Mouse (Mus musculus): Measurements from ENCODE around the gene Olfr857. TPM values are rescaled to one million over a fixed set of nuclear protein-coding genes. Genes with fewer than 3 reads are reported as not detected.

Olfr857 gene
- total RNA-seq (2012; rRNA removed) (not detected in 2 replicates), total RNA-seq (2014; rRNA removed) (not detected in 2 replicates), polyA plus RNA-seq (2012; ENCODE audit: insufficient read length, low read depth) (not detected in 2 replicates)

DNA sequence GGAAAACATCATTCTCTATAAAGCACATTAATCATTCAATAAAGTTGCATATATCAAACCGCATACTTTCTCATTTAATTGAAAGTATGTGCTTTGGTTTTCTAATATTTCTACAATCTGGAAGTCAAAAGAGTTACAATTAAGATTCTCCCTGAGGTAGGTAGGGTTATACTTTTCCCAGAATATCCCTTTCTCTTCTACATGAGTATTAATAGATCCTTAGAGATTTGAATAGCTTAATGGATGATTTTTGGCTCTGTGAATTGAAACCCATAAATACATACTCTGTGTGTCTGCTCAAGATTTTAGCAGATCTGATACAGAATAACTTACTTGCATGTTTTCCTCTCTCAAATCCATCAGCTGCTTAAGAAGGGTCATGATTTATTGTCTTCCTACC lies at the start of gene Olfr857:
TSS of gene Olfr857 (plus strand) at position 301 of the 400 bp plus-strand sequence.
- in situ Hi-C loops (cut with MboI; ENCODE audit: low pct_ligation_motif_present, low pct_unique_long_range_greater_than_20kb, low sequenced_read_pairs) (no loop called here), dilution Hi-C loops (cut with MboI; ENCODE audit: extremely low pct_ligation_motif_present, extremely low pct_unique_long_range_greater_than_20kb, low sequenced_read_pairs) (no loop called here)
- Histone ChIP-seq H3K27ac (ENCODE audit: insufficient read depth, low read depth) (no peak within 1 kb of the TSS), H3K4me2 (ENCODE audit: insufficient read depth, low read depth, poor library complexity, severe bottlenecking) (no peak within 1 kb of the TSS), H3K4me3 (replicated peaks in 1 of 3; ENCODE audit: low read depth in 2 of 3, low read length in 2 of 3, poor library complexity in 1 of 3) (no peak within 1 kb of the TSS), H3K9ac (ENCODE audit: insufficient read depth, low read depth) (no peak within 1 kb of the TSS), H3K9me3 (replicated peaks; ENCODE audit: low read length) (no peaks in the 10 kb centered on the region), H3K4me1 (ENCODE audit: control insufficient read depth in 1 of 2, insufficient read depth in 2 of 2) (no peaks in the 10 kb centered on the region), H3K79me2 (replicated peaks; ENCODE audit: control insufficient read depth, extremely low read depth, insufficient read depth, poor library complexity, severe bottlenecking) (no peaks in the 10 kb centered on the region), H3K27me3 (replicated peaks) (no peaks in the 10 kb centered on the region), H3K36me3 (replicated peaks in 1 of 2; ENCODE audit: control insufficient read depth in 1 of 2, insufficient read depth in 1 of 2, low read length in 1 of 2) (no peaks in the 10 kb centered on the region)
- TF ChIP-seq BHLHE40 (IDR thresholded peaks at IDR 0.05; ENCODE audit: low read depth, low read length): no peak
- no peak for TF ChIP-seq MXI1 (IDR thresholded peaks at IDR 0.05; ENCODE audit: low read depth, low read length)
- no peak for TF ChIP-seq ELF1 (IDR thresholded peaks at IDR 0.05; ENCODE audit: low read depth, low read length)
- no peak for TF ChIP-seq SIN3A (IDR thresholded peaks at IDR 0.05; ENCODE audit: low read length)
- no peak for TF ChIP-seq MYC (IDR thresholded peaks at IDR 0.05; ENCODE audit: low read depth, low read length)
- no peak for TF ChIP-seq USF2 (conservative IDR thresholded peaks at IDR 0.05; ENCODE audit: low read depth, low read length)
- TF ChIP-seq MAFK (IDR thresholded peaks at IDR 0.05; ENCODE audit: insufficient replicate concordance, low read length): no peak
- no peak for TF ChIP-seq JUND (conservative IDR thresholded peaks at IDR 0.05; ENCODE audit: low read depth, low read length)
- TF ChIP-seq ZKSCAN1 (IDR thresholded peaks at IDR 0.05; ENCODE audit: borderline replicate concordance, low read depth, low read length): no peak
- no peak for TF ChIP-seq TCF12 (IDR thresholded peaks at IDR 0.05; ENCODE audit: low read depth, low read length)
- TF ChIP-seq MAZ (IDR thresholded peaks at IDR 0.05; ENCODE audit: low read depth, low read length): no peak
- no peak for TF ChIP-seq RCOR1 (conservative IDR thresholded peaks at IDR 0.05; ENCODE audit: low read depth, low read length)
- no peak for TF ChIP-seq POLR2A (IDR thresholded peaks at IDR 0.05; ENCODE audit: low read depth, low read length)
- TF ChIP-seq CHD1 (IDR thresholded peaks at IDR 0.05; ENCODE audit: low read depth, low read length): no peak
- TF ChIP-seq E2F4 (IDR thresholded peaks at IDR 0.05; ENCODE audit: insufficient replicate concordance, low read depth, low read length): no peak
- TF ChIP-seq SMC3 (IDR thresholded peaks at IDR 0.05; ENCODE audit: low read depth, low read length): no peak
- TF ChIP-seq USF1 (IDR thresholded peaks at IDR 0.05; ENCODE audit: low read depth, low read length): no peak
- no peak for TF ChIP-seq PAX5 (IDR thresholded peaks at IDR 0.05; ENCODE audit: low read length)
- no peak for TF ChIP-seq HCFC1 (IDR thresholded peaks at IDR 0.05; ENCODE audit: low read depth, low read length)
- DNase-seq (ENCODE audit: extremely low read depth): no peak

DNA sequence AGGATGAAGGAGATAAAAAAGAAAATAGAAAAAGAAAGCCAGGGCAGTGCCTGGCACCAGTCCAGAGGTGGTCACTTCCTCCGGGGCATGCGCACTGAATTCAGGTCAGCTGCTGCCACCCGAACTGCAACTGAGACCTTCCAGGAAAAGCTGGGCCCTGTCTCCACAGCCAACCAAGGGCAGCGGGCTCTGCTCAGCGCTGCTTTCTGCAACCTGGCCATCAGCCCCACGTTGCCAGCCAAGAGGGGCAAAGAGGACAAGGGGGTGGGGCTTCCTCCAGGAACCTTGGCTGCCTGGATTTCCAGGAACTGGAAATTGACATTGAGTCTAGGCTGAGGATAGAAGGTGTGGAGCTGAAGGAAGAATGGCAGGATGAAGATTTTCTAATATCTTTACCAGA lies 19.0 kb upstream of the Olfr857 start:
- H3K9me3 ChIP-seq (replicated peaks; ENCODE audit: low read length): no peaks in the 10 kb centered on the region
- no peak overlapping the region for H3K27ac ChIP-seq (ENCODE audit: insufficient read depth, low read depth)
- no peak overlapping the region for H3K9ac ChIP-seq (ENCODE audit: insufficient read depth, low read depth)
- H3K4me3 ChIP-seq (replicated peaks in 1 of 3; ENCODE audit: low read depth in 2 of 3, low read length in 2 of 3, poor library complexity in 1 of 3): no peak overlapping the region
- H3K79me2 ChIP-seq (replicated peaks; ENCODE audit: control insufficient read depth, extremely low read depth, insufficient read depth, poor library complexity, severe bottlenecking): no peaks in the 10 kb centered on the region
- dilution Hi-C loops (cut with MboI; ENCODE audit: extremely low pct_ligation_motif_present, extremely low pct_unique_long_range_greater_than_20kb, low sequenced_read_pairs): no loop called here
- in situ Hi-C loops (cut with MboI; ENCODE audit: low pct_ligation_motif_present, low pct_unique_long_range_greater_than_20kb, low sequenced_read_pairs): no loop called here
- H3K36me3 ChIP-seq (replicated peaks in 1 of 2; ENCODE audit: control insufficient read depth in 1 of 2, insufficient read depth in 1 of 2, low read length in 1 of 2): no peaks in the 10 kb centered on the region
- no peaks in the 10 kb centered on the region for H3K27me3 ChIP-seq (replicated peaks)
- no peaks in the 10 kb centered on the region for H3K4me1 ChIP-seq (ENCODE audit: control insufficient read depth in 1 of 2, insufficient read depth in 2 of 2)
- TF ChIP-seq HCFC1 (IDR thresholded peaks at IDR 0.05; ENCODE audit: low read depth, low read length): no peak
- no peak for TF ChIP-seq MAFK (IDR thresholded peaks at IDR 0.05; ENCODE audit: insufficient replicate concordance, low read length)
- no peak for TF ChIP-seq TCF12 (IDR thresholded peaks at IDR 0.05; ENCODE audit: low read depth, low read length)
- no peak for TF ChIP-seq CTCF (conservative IDR thresholded peaks at IDR 0.05 in 1 of 2, IDR thresholded peaks at IDR 0.05 in 1 of 2; ENCODE audit: low read depth in 2 of 2, low read length in 2 of 2)
- no peak for TF ChIP-seq NELFE (IDR thresholded peaks at IDR 0.05; ENCODE audit: low read depth, low read length)
- no peak for TF ChIP-seq ETS1 (conservative IDR thresholded peaks at IDR 0.05; ENCODE audit: low read depth, low read length)
- TF ChIP-seq USF2 (conservative IDR thresholded peaks at IDR 0.05; ENCODE audit: low read depth, low read length): no peak
- no peak for TF ChIP-seq JUND (conservative IDR thresholded peaks at IDR 0.05; ENCODE audit: low read depth, low read length)
- TF ChIP-seq NRF1 (IDR thresholded peaks at IDR 0.05; ENCODE audit: low read depth, low read length): no peak
- no peak for TF ChIP-seq JUN (IDR thresholded peaks at IDR 0.05; ENCODE audit: insufficient read depth, low read depth, low read length)
- no peak for TF ChIP-seq IRF4 (IDR thresholded peaks at IDR 0.05; ENCODE audit: low read depth, low read length)
- no peak for TF ChIP-seq EP300 (IDR thresholded peaks at IDR 0.05; ENCODE audit: low read length)
- TF ChIP-seq MYC (IDR thresholded peaks at IDR 0.05; ENCODE audit: low read depth, low read length): no peak
- TF ChIP-seq MXI1 (IDR thresholded peaks at IDR 0.05; ENCODE audit: low read depth, low read length): no peak
- no peak for TF ChIP-seq PAX5 (IDR thresholded peaks at IDR 0.05; ENCODE audit: low read length)
- TF ChIP-seq RCOR1 (conservative IDR thresholded peaks at IDR 0.05; ENCODE audit: low read depth, low read length): no peak
- no peak for TF ChIP-seq CHD1 (IDR thresholded peaks at IDR 0.05; ENCODE audit: low read depth, low read length)
- no peak for DNase-seq (ENCODE audit: extremely low read depth)
- no peak overlapping the region for H3K4me2 ChIP-seq (ENCODE audit: insufficient read depth, low read depth, poor library complexity, severe bottlenecking)

Measured in CH12.LX (cell line).